Mouse (Mus musculus): Measurements from ENCODE around the gene Nol11. TPM values are rescaled to one million over a fixed set of nuclear protein-coding genes. Genes with fewer than 3 reads are reported as not detected.

Nol11 gene
- total RNA-seq, 4 experiments from 2014 or later: 24.6 to 25.7 (median 25.6) TPM

Other genes with a start within 250 kb of the Nol11 start
- gene Kpna2, start 189.8 kb downstream of the Nol11 start, total RNA-seq (2022): 10 to 100 TPM; 21.1 to 29.7 (median 25.1) TPM
- 1 to 10 TPM; 2.5 to 4.4 (median 4.0) TPM for gene 1810010H24Rik, start 163.7 kb downstream of the Nol11 start, total RNA-seq (2022)
- gene Bptf, start 57.3 kb downstream of the Nol11 start, total RNA-seq (2022): 10 to 100 TPM; 62.9 to 76.6 (median 65.4) TPM

All from left cerebral cortex, adult 8-10 months (tissue).